Mouse (Mus musculus) retina, postnatal 1 day (tissue): ENCODE results near the gene Kazn.

ENCODE experiments used
- DNase-seq: peaks from one replicate; pipeline ENCODE4 v3.0.0-alpha.2; 2012

Gene Kazn

DNA sequence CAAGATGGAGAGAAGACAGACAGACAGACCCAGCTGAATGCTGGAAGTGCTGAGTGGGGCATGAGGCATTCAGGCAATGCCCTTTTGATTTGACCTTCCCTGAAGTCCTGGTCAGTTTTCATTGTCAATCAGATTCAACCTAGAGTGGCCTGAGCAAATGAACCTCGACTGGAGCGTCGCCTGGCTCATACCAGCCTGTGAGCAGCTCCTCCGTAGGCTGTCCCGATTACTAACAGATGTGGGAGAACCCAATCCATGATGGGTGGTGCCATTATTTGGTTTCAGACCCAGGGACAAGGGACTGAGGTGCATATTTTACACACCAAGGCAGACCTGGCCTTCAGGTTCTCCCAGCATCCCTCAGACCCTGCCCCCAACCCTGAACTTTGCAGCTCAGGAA, 1.7 kb upstream of the Kazn start:
- no peak for DNase-seq

- DNase-seq: peak; percentile 63
Measured at GRCm38 (mm10) chr4:142238486-142239239, 538 bp downstream of the Kazn start.

- DNase-seq: no peak
Measured at GRCm38 (mm10) chr4:142238041-142238440, 1.2 kb downstream of the Kazn start.

DNA sequence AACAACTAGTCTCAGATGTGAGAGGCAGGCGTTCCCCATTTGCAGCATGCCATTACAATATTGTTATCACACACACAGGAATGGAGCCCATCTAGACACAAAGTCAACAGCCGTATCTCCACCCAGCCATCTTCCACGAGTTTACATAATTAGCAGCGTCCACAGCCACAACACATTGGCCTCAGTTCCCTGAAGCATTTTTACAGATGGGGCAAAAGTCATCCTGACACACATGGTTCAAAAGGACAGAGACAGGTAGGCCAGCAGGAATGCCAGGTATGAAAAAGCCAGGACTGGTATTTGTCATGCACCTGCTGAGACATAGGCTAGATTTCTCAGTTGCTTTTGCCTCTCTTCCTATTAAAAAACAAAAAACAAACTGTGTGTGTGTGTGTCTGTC, 2.5 kb downstream of the Kazn start:
- DNase-seq: no peak

DNA sequence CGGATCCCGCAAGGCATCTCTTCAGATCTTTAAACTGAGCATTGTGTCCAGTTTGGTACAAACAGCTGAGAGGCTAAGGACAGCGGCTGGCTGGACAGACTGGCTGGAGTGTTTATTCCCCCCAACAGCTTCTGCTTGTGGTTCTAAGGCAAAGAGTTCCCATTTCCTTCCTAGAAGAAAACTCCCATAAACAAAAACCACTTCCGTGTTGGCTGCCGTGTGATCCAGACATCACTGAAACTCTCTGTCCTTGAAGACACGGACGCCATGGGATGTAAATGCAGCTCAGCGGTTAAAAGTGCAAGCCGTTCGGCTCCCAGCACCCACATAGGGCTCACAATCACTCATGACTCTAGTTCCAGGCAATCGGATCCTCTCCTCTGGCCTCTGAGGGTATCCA, 3.8 kb downstream of the Kazn start:
- no peak for DNase-seq

DNA sequence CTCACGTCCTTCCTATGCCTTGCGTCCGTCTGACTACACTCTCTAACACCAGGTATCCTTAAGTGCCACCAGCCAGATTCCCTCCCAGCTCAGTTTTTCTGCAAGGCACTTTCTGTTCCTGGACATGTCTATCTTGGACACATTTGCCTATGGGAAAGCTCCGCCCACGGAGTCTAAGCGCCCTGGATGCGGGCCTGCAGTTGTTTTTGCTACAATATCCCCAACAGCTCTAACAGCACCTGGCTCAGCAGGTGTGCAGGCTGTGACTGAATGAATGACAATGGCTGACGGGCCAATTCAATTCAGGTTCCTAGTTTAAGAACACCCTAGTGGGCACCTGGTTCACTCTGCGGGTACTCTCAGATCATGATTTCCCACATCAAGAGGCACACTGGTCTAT, 4.4 kb downstream of the Kazn start:
- no peak for DNase-seq

DNA sequence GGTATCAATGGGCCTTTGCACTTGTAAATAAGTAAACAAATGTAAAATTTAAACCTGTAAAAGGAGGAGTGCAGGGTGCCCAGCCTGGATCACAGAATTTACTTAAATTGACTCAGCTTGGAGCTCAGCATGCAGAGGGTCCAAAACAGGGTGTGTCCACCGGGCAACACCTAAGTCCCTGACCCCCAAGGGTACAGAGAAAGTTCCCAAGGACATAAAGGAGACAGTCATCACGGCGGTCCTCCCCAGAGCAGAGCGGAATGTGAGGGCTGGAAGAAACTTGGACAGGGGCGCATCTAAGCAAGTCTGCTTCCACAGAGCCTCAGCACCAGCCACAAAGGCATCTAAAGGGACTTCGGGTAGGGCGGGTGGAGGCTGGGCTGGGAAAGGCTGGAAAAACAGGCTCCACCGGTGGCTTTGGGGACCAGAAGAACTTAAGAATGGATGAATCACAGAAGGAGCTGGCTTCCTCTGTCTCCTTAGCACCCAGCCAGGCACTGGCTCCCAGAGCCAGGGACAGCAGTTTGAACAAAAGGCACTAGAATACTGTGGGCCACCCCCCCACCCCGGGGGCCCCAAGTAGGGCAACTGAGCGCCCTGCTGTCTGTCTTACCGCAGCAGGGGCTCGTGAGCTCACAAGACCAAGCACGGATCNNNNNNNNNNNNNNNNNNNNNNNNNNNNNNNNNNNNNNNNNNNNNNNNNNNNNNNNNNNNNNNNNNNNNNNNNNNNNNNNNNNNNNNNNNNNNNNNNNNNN, 10.2 kb downstream of the Kazn start:
- DNase-seq: peak; percentile 59

DNA sequence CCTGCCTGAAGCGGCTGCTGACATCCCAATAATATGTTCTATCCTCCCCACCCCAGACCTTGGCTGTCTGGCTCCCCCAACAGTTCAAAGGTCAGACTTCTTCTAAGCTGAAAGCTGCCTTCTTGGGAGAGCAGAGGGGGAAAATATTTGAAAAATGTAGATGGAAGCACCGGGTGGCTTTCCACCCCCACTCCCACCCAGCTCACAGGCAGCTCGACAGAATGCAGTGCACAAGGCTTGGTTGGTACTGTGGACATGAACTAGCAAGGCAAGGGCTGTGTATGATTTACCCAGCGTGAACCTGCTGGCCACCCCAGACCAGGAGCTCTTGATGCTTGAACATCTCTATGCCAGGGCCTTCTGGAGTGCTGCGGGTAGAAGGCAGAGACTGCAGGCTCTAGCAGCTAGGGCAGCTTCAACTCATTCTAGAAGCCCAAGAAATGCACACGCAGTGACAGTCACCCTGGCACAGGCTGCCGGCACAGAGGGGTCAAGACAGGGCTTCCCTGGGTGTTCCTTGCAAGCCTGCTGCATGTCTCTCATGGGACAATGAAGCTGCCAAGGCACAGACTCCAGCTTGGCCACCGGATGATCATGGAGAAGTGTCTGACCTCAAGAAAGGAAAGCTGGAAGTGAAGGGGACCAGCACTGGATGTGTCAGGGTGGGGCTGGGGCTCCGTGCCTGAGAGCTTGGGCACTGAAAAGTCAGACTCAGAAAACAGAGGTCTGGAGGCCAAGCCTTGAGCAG, 15.1 kb downstream of the Kazn start:
- no peak for DNase-seq

DNA sequence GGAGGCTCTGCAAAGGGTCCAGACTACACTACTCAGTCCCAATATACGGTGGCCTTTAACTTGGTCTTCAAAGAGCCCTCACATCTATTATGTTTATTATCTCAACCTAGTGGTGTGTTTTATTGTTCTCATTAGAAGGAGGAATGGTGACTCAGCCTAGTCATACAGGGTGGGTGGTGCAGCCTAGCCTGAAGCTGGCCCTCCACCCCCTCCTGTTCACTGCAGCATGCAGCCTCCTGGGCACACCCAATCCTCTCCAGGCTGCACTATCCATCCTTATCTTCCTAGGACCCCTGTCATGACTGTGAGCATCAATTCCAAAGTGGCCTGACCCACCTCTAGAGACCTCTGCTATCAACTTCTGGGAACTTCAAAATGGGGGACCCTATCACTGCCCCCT, 16.8 kb downstream of the Kazn start:
- no peak for DNase-seq

DNA sequence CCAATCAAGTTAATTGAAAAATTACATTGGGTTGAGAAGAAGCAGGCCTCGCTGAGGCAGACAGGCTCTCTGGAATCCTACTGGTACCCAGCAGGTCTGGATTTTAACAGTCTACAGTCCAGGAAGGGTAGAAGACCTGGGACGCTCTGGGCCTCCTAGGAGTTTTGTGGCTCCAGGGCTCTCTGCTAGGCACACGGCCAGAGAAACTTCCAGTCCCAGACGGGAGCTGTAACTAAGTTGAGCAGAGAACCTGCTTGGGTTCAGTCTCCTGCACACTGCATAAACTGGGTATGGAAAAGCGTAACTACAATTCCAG, 17.5 kb downstream of the Kazn start:
- DNase-seq: no peak

GRCm38 (mm10) chr4:142221025-142221756, 18.0 kb downstream of the Kazn start:
- peak; percentile 63 for DNase-seq

- DNase-seq: no peak
Measured at GRCm38 (mm10) chr4:142218997-142219396, 20.2 kb downstream of the Kazn start.

DNA sequence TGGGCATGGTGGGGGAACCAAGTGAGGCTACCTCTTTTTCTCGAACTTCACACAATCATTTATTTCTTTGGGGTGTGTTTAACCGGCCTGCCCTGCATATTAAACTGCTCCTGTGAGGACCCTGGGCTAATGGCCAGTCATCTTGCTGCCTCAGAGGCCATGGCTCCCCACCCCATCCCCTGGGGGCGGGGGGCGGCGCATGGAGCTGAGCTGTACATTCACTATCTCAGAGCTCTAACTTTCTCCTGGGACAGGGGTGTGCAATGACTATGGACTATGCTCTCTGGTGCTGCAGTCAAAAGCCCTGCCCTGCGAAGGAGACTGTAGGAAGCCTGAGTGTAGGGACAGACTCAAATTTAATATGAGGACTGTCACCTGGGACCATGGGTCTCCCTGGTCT, 22.2 kb downstream of the Kazn start:
- DNase-seq: no peak

GRCm38 (mm10) chr4:142215760-142216159, 23.4 kb downstream of the Kazn start:
- DNase-seq: peak; percentile 63

DNA sequence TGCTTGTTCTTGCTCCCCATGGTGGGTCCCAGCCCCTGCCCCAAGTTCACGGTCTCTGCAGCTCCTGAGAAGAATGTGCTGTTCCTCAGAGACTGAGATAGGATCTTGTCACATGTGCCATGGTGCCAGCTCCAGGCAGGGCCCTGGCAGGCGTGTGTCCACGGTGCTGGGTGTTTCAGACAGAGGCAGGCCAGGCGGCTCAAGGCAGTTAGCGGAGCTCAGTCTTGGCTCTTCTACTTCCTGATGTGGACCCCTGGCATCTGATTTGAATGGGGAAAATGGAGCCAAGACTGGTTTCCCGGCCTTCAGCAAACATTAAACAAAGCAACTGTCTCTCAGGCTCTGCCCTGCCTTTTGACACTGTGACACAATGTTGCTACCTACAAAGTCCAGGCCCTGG, 24.7 kb downstream of the Kazn start:
- no peak for DNase-seq

GRCm38 (mm10) chr4:142212425-142212824, 26.8 kb downstream of the Kazn start:
- no peak for DNase-seq

DNA sequence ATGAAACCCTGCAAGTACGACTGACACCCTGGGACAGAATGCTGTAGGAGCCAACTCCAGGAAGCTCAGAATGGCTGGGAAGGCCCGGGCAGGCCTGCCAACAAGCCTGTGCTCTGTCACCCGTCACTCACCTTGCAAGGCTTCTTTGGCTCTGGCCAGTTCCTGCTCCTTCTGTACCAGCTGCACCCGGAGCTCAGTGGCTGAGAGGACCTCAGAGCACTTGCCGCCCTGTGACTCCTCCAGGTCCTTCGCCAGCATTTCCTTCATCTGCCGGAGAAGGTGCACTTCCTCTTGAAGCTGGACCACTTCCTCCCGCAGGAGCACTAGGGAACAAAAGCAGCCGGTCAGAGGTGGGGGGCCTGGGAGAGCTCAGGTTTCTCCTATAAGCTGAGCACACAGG, 29.3 kb downstream of the Kazn start:
- no peak for DNase-seq

- DNase-seq: peak; percentile 54
Measured at GRCm38 (mm10) chr4:142209476-142209875, 29.7 kb downstream of the Kazn start.

GRCm38 (mm10) chr4:142205693-142206092, 33.5 kb downstream of the Kazn start:
- DNase-seq: no peak

GRCm38 (mm10) chr4:142196626-142197025, 42.6 kb downstream of the Kazn start:
- peak; percentile 31 for DNase-seq

DNA sequence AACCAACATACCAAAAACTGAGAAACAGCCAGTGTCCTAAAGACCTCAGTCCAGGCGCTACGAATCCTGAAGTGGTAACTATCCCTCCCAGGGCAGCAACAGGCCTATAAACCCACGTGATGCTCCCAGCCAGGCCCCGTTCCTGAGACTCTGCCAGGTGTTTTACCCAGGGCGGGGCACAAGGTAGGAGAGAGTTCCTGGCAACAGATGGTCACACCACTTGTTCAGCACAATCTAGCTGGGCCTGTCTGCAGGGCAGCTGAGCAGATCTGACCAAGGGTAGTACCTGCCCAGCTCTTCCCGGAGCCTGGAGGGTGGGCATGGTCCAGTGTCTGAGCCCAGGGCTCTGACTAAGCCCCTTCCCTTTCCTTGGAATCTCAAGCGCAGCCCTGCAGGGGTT, 45.4 kb downstream of the Kazn start:
- no peak for DNase-seq

- no peak for DNase-seq
Measured at GRCm38 (mm10) chr4:142193151-142193578, 46.0 kb downstream of the Kazn start.

DNA sequence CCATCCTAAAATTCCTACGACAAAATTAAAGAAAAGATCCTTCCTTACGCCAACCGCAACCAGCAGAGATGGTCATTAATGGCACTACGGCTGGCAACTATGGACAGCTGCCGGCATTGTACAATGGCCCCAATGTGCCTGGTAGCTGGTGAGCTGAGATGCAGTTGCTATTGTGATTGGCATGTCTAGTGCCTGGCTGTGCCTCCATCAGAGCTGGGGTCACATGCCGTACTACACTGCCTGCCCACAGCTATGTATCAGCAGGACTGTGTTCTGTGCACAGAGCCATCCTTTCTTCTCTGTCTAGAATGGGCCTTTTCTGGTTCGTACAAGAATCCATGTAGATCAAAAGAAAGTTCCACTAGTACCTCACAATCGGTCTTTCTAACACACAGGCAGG, 49.2 kb downstream of the Kazn start:
- no peak for DNase-seq
